Mouse (Mus musculus) brain, embryonic 18.5 days (tissue): Measurements from ENCODE around the gene Cdyl2.

Experiments used
- DNase-seq: peaks from one replicate; pipeline ENCODE4 v3.0.0-alpha.2; 2012; ENCODE audit warnings: low read depth, low spot score

The Cdyl2 gene

GRCm38 (mm10) chr8:116671543-116671942 is 61.2 kb downstream of the Cdyl2 start:
- no peak for DNase-seq

GRCm38 (mm10) chr8:116670604-116671003 is 62.2 kb downstream of the Cdyl2 start:
- no peak for DNase-seq

GRCm38 (mm10) chr8:116668977-116669376 is 63.8 kb downstream of the Cdyl2 start:
- DNase-seq = no peak

- DNase-seq = no peak
These were observed 65.9 kb downstream of the Cdyl2 start for GRCm38 (mm10) chr8:116666781-116667325.

GRCm38 (mm10) chr8:116661521-116661920 is 71.3 kb downstream of the Cdyl2 start:
- no peak for DNase-seq

- DNase-seq = no peak
These were observed 76.0 kb downstream of the Cdyl2 start for GRCm38 (mm10) chr8:116656811-116657210.

GRCm38 (mm10) chr8:116654881-116655280 is 77.9 kb downstream of the Cdyl2 start:
- DNase-seq = no peak

- no peak for DNase-seq
These were observed 79.8 kb downstream of the Cdyl2 start for GRCm38 (mm10) chr8:116652949-116653348.

GRCm38 (mm10) chr8:116649975-116650725 is 82.6 kb downstream of the Cdyl2 start:
- DNase-seq = no peak

GRCm38 (mm10) chr8:116645376-116645775 is 87.4 kb downstream of the Cdyl2 start:
- no peak for DNase-seq

GRCm38 (mm10) chr8:116640925-116641324 is 91.9 kb downstream of the Cdyl2 start:
- no peak for DNase-seq

GRCm38 (mm10) chr8:116637998-116638397 is 94.8 kb downstream of the Cdyl2 start:
- no peak for DNase-seq

GRCm38 (mm10) chr8:116637193-116637592 is 95.6 kb downstream of the Cdyl2 start:
- DNase-seq = no peak

- no peak for DNase-seq
These were observed 96.4 kb downstream of the Cdyl2 start for GRCm38 (mm10) chr8:116636396-116636795.

- DNase-seq = no peak
These were observed 96.8 kb downstream of the Cdyl2 start for GRCm38 (mm10) chr8:116635972-116636371.

- DNase-seq = no peak
These were observed 97.5 kb downstream of the Cdyl2 start for GRCm38 (mm10) chr8:116635261-116635660.

GRCm38 (mm10) chr8:116634436-116634835 is 98.4 kb downstream of the Cdyl2 start:
- DNase-seq = no peak

- no peak for DNase-seq
These were observed 99.2 kb downstream of the Cdyl2 start for GRCm38 (mm10) chr8:116633470-116634150.

- no peak for DNase-seq
These were observed 102.7 kb downstream of the Cdyl2 start for GRCm38 (mm10) chr8:116630066-116630465.

GRCm38 (mm10) chr8:116628975-116629374 is 103.8 kb downstream of the Cdyl2 start:
- no peak for DNase-seq

GRCm38 (mm10) chr8:116627854-116628479 is 104.8 kb downstream of the Cdyl2 start:
- no peak for DNase-seq

GRCm38 (mm10) chr8:116623591-116623990 is 109.2 kb downstream of the Cdyl2 start:
- no peak for DNase-seq
